Mouse (Mus musculus): ENCODE results near the gene Tmie.

- TF ChIP-seq EP300 (IDR thresholded peaks at IDR 0.05; ENCODE audit: low read depth) (no peak), CTCF (IDR thresholded peaks at IDR 0.05; ENCODE audit: low read depth) (no peak)
Observed at GRCm38 (mm10) chr9:110825426-110825825, 54.5 kb downstream of the Tmie start.
